Mouse (Mus musculus) hindbrain, embryonic 10.5 days (tissue): ENCODE measurements at regions not wholly inside any gene's neighbourhood (a gene's known extent, or its start where the extent isn't known, plus 50 kb on each side); places are given as distances from the start of the nearest gene placed in this dataset.
A peak's percentile ranks its signal among the peaks of the same experiment; 100 is the strongest.

Source experiments
- DNase-seq: peaks from one replicate; pipeline ENCODE4 v3.0.0-alpha.2; 2017; ENCODE audit warnings: low spot score
- H3K27ac ChIP-seq: fragments of 300-500 bp; sonication (generic); 2 replicates; pipeline ENCODE4 v1.5.1; 2016; ENCODE audit warnings: mild to moderate bottlenecking, moderate library complexity
- H3K27me3 ChIP-seq: fragments of 300-500 bp; sonication (generic); 2 replicates; pipeline ENCODE4 v1.6.1; 2016; ENCODE audit warnings: mild to moderate bottlenecking; ENCODE audit not compliant: poor library complexity, insufficient read depth, severe bottlenecking
- H3K36me3 ChIP-seq: fragments of 300-500 bp; sonication (generic); 2 replicates; pipeline ENCODE4 v1.6.1; 2016; ENCODE audit warnings: mild to moderate bottlenecking, moderate library complexity
- H3K4me1 ChIP-seq: fragments of 300-500 bp; sonication (generic); replicated peaks from 2 replicates; pipeline ENCODE4 v1.6.1; 2016; ENCODE audit warnings: mild to moderate bottlenecking
- H3K4me3 ChIP-seq: fragments of 300-500 bp; sonication (generic); 2 replicates; pipeline ENCODE4 v1.5.1; 2016; ENCODE audit warnings: mild to moderate bottlenecking, moderate library complexity
- H3K9me3 ChIP-seq: fragments of 300-500 bp; sonication (generic); 2 replicates; pipeline ENCODE4 v1.6.1; 2016; ENCODE audit warnings: mild to moderate bottlenecking, moderate library complexity
- WGBS: fragments of 180-500 bp; shearing (Covaris S2); methylation state at CpG from one replicate; pipeline ENCODE4 v1.1.7; 2016; 5-methylcytosine and 5-hydroxymethylcytosine counted together

GRCm38 (mm10) chr6:116912161-116912560, 195.4 kb upstream of the Tmem72 start:
- 75% methylated on average over 3 of the region's 3 CpGs for WGBS
- Histone ChIP-seq H3K4me3 (no peak overlapping the region), H3K27me3 (no peaks in the 10 kb centered on the region), H3K36me3 (no peaks in the 10 kb centered on the region), H3K4me1 (no peaks in the 10 kb centered on the region), H3K27ac (no peak overlapping the region), H3K9me3 (no peaks in the 10 kb centered on the region)
- no peak for DNase-seq

- no peak overlapping the region for H3K4me3 ChIP-seq
- H3K27me3 ChIP-seq, result no peaks in the 10 kb centered on the region
- DNase-seq, result no peak
- H3K27ac ChIP-seq, result no peak overlapping the region
- no peaks in the 10 kb centered on the region for H3K9me3 ChIP-seq
- 74% methylated on average over 1 of the region's 1 CpGs for WGBS
- no peaks in the 10 kb centered on the region for H3K4me1 ChIP-seq
- H3K36me3 ChIP-seq, result no peaks in the 10 kb centered on the region
Measured at GRCm38 (mm10) chr6:116914073-116914472, 197.4 kb upstream of the Tmem72 start.

- no peak for DNase-seq
- Histone ChIP-seq H3K36me3 (no peaks in the 10 kb centered on the region), H3K27ac (no peak overlapping the region), H3K4me3 (no peak overlapping the region), H3K4me1 (no peaks in the 10 kb centered on the region), H3K27me3 (no peaks in the 10 kb centered on the region), H3K9me3 (no peaks in the 10 kb centered on the region)
- 82% methylated on average over 3 of the region's 3 CpGs for WGBS
Measured at GRCm38 (mm10) chr6:116935024-116935423, 218.3 kb upstream of the Tmem72 start.

- H3K4me3 ChIP-seq, result no peak overlapping the region
- H3K36me3 ChIP-seq, result no peaks in the 10 kb centered on the region
- WGBS, result 51% methylated on average over 9 of the region's 9 CpGs
- H3K27ac ChIP-seq, result no peak overlapping the region
- peaks cover 9% of the 10 kb centered on the region for H3K4me1 ChIP-seq
- no peaks in the 10 kb centered on the region for H3K27me3 ChIP-seq
- DNase-seq, result no peak
- no peaks in the 10 kb centered on the region for H3K9me3 ChIP-seq
Measured at GRCm38 (mm10) chr6:116941576-116941975, 224.9 kb upstream of the Tmem72 start.

GRCm38 (mm10) chr6:116942696-116943095, 225.6 kb upstream of the Cxcl12 start:
- Histone ChIP-seq H3K4me3 (no peak overlapping the region), H3K27ac (no peak overlapping the region), H3K9me3 (no peaks in the 10 kb centered on the region), H3K27me3 (no peaks in the 10 kb centered on the region), H3K4me1 (peaks cover 15% of the 10 kb centered on the region), H3K36me3 (no peaks in the 10 kb centered on the region)
- DNase-seq, result no peak
- 93% methylated on average over 8 of the region's 8 CpGs for WGBS

GRCm38 (mm10) chr6:116946083-116946732, 222.1 kb upstream of the Cxcl12 start:
- no peaks in the 10 kb centered on the region for H3K9me3 ChIP-seq
- H3K36me3 ChIP-seq, result no peaks in the 10 kb centered on the region
- WGBS, result 20% methylated on average over 8 of the region's 8 CpGs
- peaks cover 15% of the 10 kb centered on the region for H3K4me1 ChIP-seq
- H3K4me3 ChIP-seq, result no peak overlapping the region
- no peaks in the 10 kb centered on the region for H3K27me3 ChIP-seq
- no peak for DNase-seq
- peak overlapping the region; percentile 75 for H3K27ac ChIP-seq

- Histone ChIP-seq H3K4me1 (peaks cover 5% of the 10 kb centered on the region; the same call in 1 of the 2 replicates), H3K27me3 (no peaks in the 10 kb centered on the region), H3K4me3 (no peak overlapping the region), H3K27ac (peak overlapping the region; percentile 45), H3K9me3 (no peaks in the 10 kb centered on the region), H3K36me3 (no peaks in the 10 kb centered on the region)
- DNase-seq, result peak; percentile 55
- 61% methylated on average over 13 of the region's 13 CpGs for WGBS
Measured at GRCm38 (mm10) chr6:116959611-116960010, 208.7 kb upstream of the Cxcl12 start.

- H3K9me3 ChIP-seq, result no peaks in the 10 kb centered on the region
- DNase-seq, result no peak
- no peak overlapping the region for H3K4me3 ChIP-seq
- no peak overlapping the region for H3K27ac ChIP-seq
- no peaks in the 10 kb centered on the region for H3K27me3 ChIP-seq
- WGBS, result 78% methylated on average over 3 of the region's 3 CpGs
- no peaks in the 10 kb centered on the region for H3K36me3 ChIP-seq
- peaks cover 5% of the 10 kb centered on the region; the same call in 1 of the 2 replicates for H3K4me1 ChIP-seq
Measured at GRCm38 (mm10) chr6:116960641-116961040, 207.7 kb upstream of the Cxcl12 start.

- 25% methylated on average over 3 of the region's 3 CpGs for WGBS
- peaks cover 8% of the 10 kb centered on the region; the same call in 1 of the 2 replicates for H3K4me1 ChIP-seq
- no peak for DNase-seq
- H3K36me3 ChIP-seq, result no peaks in the 10 kb centered on the region
- no peaks in the 10 kb centered on the region for H3K9me3 ChIP-seq
- H3K27me3 ChIP-seq, result no peaks in the 10 kb centered on the region
- no peak overlapping the region for H3K4me3 ChIP-seq
- no peak overlapping the region for H3K27ac ChIP-seq
Measured at GRCm38 (mm10) chr6:116966436-116966835, 201.9 kb upstream of the Cxcl12 start.

- DNase-seq, result no peak
- no peaks in the 10 kb centered on the region for H3K36me3 ChIP-seq
- H3K4me3 ChIP-seq, result no peak overlapping the region
- no peaks in the 10 kb centered on the region for H3K9me3 ChIP-seq
- H3K4me1 ChIP-seq, result 0 out of 2 replicates have a peak, but pooled peaks cover 3% of the 10 kb centered on the region
- 70% methylated on average over 9 of the region's 9 CpGs for WGBS
- no peak overlapping the region for H3K27ac ChIP-seq
- H3K27me3 ChIP-seq, result no peaks in the 10 kb centered on the region
Measured at GRCm38 (mm10) chr6:116969381-116969910, 198.9 kb upstream of the Cxcl12 start.

GRCm38 (mm10) chr6:116974841-116975240, 193.5 kb upstream of the Cxcl12 start:
- Histone ChIP-seq H3K4me3 (no peak overlapping the region), H3K27me3 (no peaks in the 10 kb centered on the region), H3K9me3 (no peaks in the 10 kb centered on the region), H3K27ac (no peak overlapping the region), H3K4me1 (peaks cover under 1% of the 10 kb centered on the region; the same call in 1 of the 2 replicates), H3K36me3 (no peaks in the 10 kb centered on the region)
- WGBS, result 87% methylated on average over 3 of the region's 3 CpGs
- no peak for DNase-seq

GRCm38 (mm10) chr6:116980349-116980995, 187.9 kb upstream of the Cxcl12 start:
- no peaks in the 10 kb centered on the region for H3K36me3 ChIP-seq
- peaks cover 15% of the 10 kb centered on the region for H3K4me1 ChIP-seq
- H3K27me3 ChIP-seq, result no peaks in the 10 kb centered on the region
- DNase-seq, result peak; percentile 48
- no peaks in the 10 kb centered on the region for H3K9me3 ChIP-seq
- 5% methylated on average over 10 of the region's 10 CpGs for WGBS
- 0 out of 2 replicates have a peak overlapping the region, but pooled peaks have one; percentile 7 for H3K4me3 ChIP-seq
- H3K27ac ChIP-seq, result peak overlapping the region; percentile 68

GRCm38 (mm10) chr6:116985147-116985737, 183.1 kb upstream of the Cxcl12 start:
- Histone ChIP-seq H3K4me1 (peaks cover 28% of the 10 kb centered on the region), H3K27me3 (no peaks in the 10 kb centered on the region), H3K4me3 (no peak overlapping the region), H3K27ac (no peak overlapping the region), H3K36me3 (no peaks in the 10 kb centered on the region), H3K9me3 (no peaks in the 10 kb centered on the region)
- WGBS, result 83% methylated on average over 4 of the region's 4 CpGs
- DNase-seq, result no peak
